Mouse (Mus musculus): Measurements from ENCODE around the gene Tfap2b. TPM values are rescaled to one million over a fixed set of nuclear protein-coding genes. Genes with fewer than 3 reads are reported as not detected.

The Tfap2b gene
- polyA plus RNA-seq, 1 experiment from 2014 or later = 49.2 TPM

Other genes starting within 250 kb of the Tfap2b start
- not detected in 2 replicates for gene Tfap2d, start 105.9 kb upstream of the Tfap2b start, polyA plus RNA-seq (2014; fragmentation: Nextera tagmentation; extraction: Ambion mirVana)

Measured in neural tube, embryonic 14.5 days (tissue).